Mouse (Mus musculus): ENCODE results near the gene Mlxip.

DNA sequence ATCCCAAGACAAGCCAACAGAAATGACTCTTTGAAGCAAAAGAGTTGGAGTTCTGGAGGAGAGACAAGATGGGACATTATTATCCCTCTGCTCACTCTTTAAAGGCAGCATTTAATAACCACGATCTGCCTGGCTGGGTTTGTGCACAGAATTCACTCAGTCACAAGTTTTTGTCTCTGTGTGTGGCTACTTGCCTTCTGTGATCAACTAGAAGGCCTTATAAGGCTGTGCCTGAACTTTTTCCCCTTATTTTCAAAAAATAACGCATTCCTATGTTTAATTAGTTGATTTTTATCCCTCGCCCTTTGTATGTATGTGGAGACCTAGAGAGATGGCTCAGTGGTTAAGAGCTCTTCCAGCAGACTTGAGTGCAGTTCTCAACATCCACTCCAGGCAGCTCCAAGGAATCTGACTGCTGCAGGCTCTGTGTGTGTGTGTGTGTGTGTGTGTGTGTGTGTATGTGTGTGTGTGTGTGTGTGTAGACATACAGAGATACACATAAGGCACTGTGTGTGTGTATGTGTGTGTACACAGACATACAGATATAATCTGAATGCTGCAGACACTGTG, 37.8 kb downstream of the Mlxip start:
- TF ChIP-seq CTCF (IDR thresholded peaks at IDR 0.05; ENCODE audit: low read depth) (no peak), EP300 (IDR thresholded peaks at IDR 0.05; ENCODE audit: low read depth) (no peak)
